Mouse (Mus musculus) stomach, embryonic 16.5 days (tissue): Measurements from ENCODE around the gene Phf8. TPM values are rescaled to one million over a fixed set of nuclear protein-coding genes. Genes with fewer than 3 reads are reported as not detected.

ENCODE experiments used
- ATAC-seq: fragments of 200-750 bp; cut with Nextera tagmentation; 2 replicates; pipeline ENCODE4 v1.8.0; 2017; ENCODE audit warnings: moderate number of reproducible peaks, moderate TSS enrichment; ENCODE audit not compliant: insufficient read depth, low FRiP score
- H3K27ac ChIP-seq: fragments of 300-500 bp; sonication (generic); 2 replicates; pipeline ENCODE4 v1.5.1; 2014; ENCODE audit warnings: low read length
- H3K27me3 ChIP-seq: fragments of 300-500 bp; sonication (generic); 2 replicates; pipeline ENCODE4 v1.6.1; 2014; ENCODE audit warnings: low read length, control low read depth, mixed read lengths; ENCODE audit not compliant: control insufficient read depth, insufficient read depth
- H3K36me3 ChIP-seq: fragments of 300-500 bp; sonication (generic); 2 replicates; pipeline ENCODE4 v1.6.1; 2014; ENCODE audit warnings: low read length; ENCODE audit not compliant: control insufficient read depth, insufficient read depth
- H3K4me1 ChIP-seq: fragments of 300-500 bp; sonication (generic); 2 replicates; pipeline ENCODE4 v1.6.1; 2014; ENCODE audit warnings: low read length, control low read depth, mixed read lengths; ENCODE audit not compliant: control insufficient read depth, insufficient read depth
- H3K4me2 ChIP-seq: fragments of 300-500 bp; sonication (generic); 2 replicates; pipeline ENCODE4 v1.6.1; 2014; ENCODE audit warnings: low read depth, low read length, mixed read lengths
- H3K4me3 ChIP-seq: fragments of 300-500 bp; sonication (generic); replicated peaks from 2 replicates; pipeline ENCODE4 v1.5.1; 2014; ENCODE audit warnings: mild to moderate bottlenecking, low read length
- H3K9ac ChIP-seq: fragments of 300-500 bp; sonication (generic); 2 replicates; pipeline ENCODE4 v1.6.1; 2014; ENCODE audit warnings: low read length
- H3K9me3 ChIP-seq: fragments of 300-500 bp; sonication (generic); replicated peaks from 2 replicates; pipeline ENCODE4 v1.6.1; 2016; ENCODE audit warnings: low read length, control low read depth; ENCODE audit not compliant: control insufficient read depth
- WGBS: fragments of 180-500 bp; shearing (Covaris S2); extraction: QIAGEN DNeasy Blood & Tissue Kit; methylation state at CpG from one replicate; pipeline ENCODE4 v1.1.7; 2014; 5-methylcytosine and 5-hydroxymethylcytosine counted together
- polyA plus RNA-seq: library from polyadenylated mRNA; unstranded; fragments of >200 nt; fragmentation: Nextera tagmentation; extraction: Ambion mirVana; gene quantifications from 2 replicates; pipeline ENCODE4 v1.2.1, GENCODE M21; 2015

Gene Phf8
- polyA plus RNA-seq, 1 experiment from 2014 or later: 19.5 TPM

- no peaks in the 10 kb centered on the region for H3K27me3 ChIP-seq
- 21% methylated on average over 17 of the region's 17 CpGs for WGBS
- H3K9ac ChIP-seq: peak overlapping the region; percentile 69
- ATAC-seq: no peak
- H3K27ac ChIP-seq: peak overlapping the region; percentile 99
- no peaks in the 10 kb centered on the region for H3K4me1 ChIP-seq
- peak overlapping the region; percentile 40 for H3K4me2 ChIP-seq
- no peaks in the 10 kb centered on the region for H3K9me3 ChIP-seq
- no peaks in the 10 kb centered on the region for H3K36me3 ChIP-seq
- H3K4me3 ChIP-seq: peak overlapping the region; percentile 65
These were observed 380 bp upstream of the Phf8 start for GRCm38 (mm10) chrX:151520127-151520457.

- ATAC-seq: no peak
- Histone ChIP-seq H3K4me1 (no peaks in the 10 kb centered on the region), H3K4me2 (peak overlapping the region; percentile 63), H3K27me3 (no peaks in the 10 kb centered on the region), H3K9me3 (no peaks in the 10 kb centered on the region), H3K9ac (peak overlapping the region; percentile 84), H3K4me3 (peak overlapping the region; percentile 65), H3K27ac (peak overlapping the region; percentile 99), H3K36me3 (no peaks in the 10 kb centered on the region)
- WGBS: 16% methylated on average over 25 of the region's 25 CpGs
These were observed 1.5 kb downstream of the Phf8 start for GRCm38 (mm10) chrX:151521786-151522522.

- Histone ChIP-seq H3K27me3 (no peaks in the 10 kb centered on the region), H3K27ac (no peak overlapping the region), H3K4me1 (no peaks in the 10 kb centered on the region), H3K36me3 (no peaks in the 10 kb centered on the region), H3K9me3 (no peaks in the 10 kb centered on the region), H3K4me3 (no peak overlapping the region), H3K9ac (no peak overlapping the region), H3K4me2 (no peak overlapping the region)
- WGBS: 90% methylated on average over 4 of the region's 4 CpGs
- no peak for ATAC-seq
These were observed 32.9 kb downstream of the Phf8 start for GRCm38 (mm10) chrX:151553356-151553755.

GRCm38 (mm10) chrX:151575166-151575565 is 54.7 kb downstream of the Phf8 start:
- H3K9ac ChIP-seq: no peak overlapping the region
- no peak overlapping the region for H3K27ac ChIP-seq
- H3K4me3 ChIP-seq: no peak overlapping the region
- no peaks in the 10 kb centered on the region for H3K27me3 ChIP-seq
- no peak overlapping the region for H3K4me2 ChIP-seq
- no peak for ATAC-seq
- no peaks in the 10 kb centered on the region for H3K9me3 ChIP-seq
- no peaks in the 10 kb centered on the region for H3K4me1 ChIP-seq
- 0 out of 2 replicates have a peak, but pooled peaks cover 2% of the 10 kb centered on the region for H3K36me3 ChIP-seq
- 94% methylated on average over 1 of the region's 1 CpGs for WGBS

GRCm38 (mm10) chrX:151643386-151643785 is 122.9 kb downstream of the Phf8 start:
- Histone ChIP-seq H3K4me1 (no peaks in the 10 kb centered on the region), H3K9me3 (no peaks in the 10 kb centered on the region), H3K9ac (no peak overlapping the region), H3K4me2 (no peak overlapping the region), H3K27me3 (no peaks in the 10 kb centered on the region), H3K36me3 (no peaks in the 10 kb centered on the region), H3K4me3 (no peak overlapping the region), H3K27ac (no peak overlapping the region)
- ATAC-seq: no peak
- 82% methylated on average over 2 of the region's 2 CpGs for WGBS

- no peaks in the 10 kb centered on the region for H3K9me3 ChIP-seq
- H3K4me3 ChIP-seq: no peak overlapping the region
- no peaks in the 10 kb centered on the region for H3K36me3 ChIP-seq
- no peak overlapping the region for H3K27ac ChIP-seq
- H3K27me3 ChIP-seq: no peaks in the 10 kb centered on the region
- no peak for ATAC-seq
- H3K4me1 ChIP-seq: no peaks in the 10 kb centered on the region
- H3K4me2 ChIP-seq: no peak overlapping the region
- H3K9ac ChIP-seq: no peak overlapping the region
- 54% methylated on average over 2 of the region's 2 CpGs for WGBS
These were observed 133.3 kb downstream of the Phf8 start for GRCm38 (mm10) chrX:151653744-151654143.

GRCm38 (mm10) chrX:151674492-151675171 is 154.2 kb downstream of the Phf8 start:
- 85% methylated on average over 5 of the region's 5 CpGs for WGBS
- Histone ChIP-seq H3K4me2 (no peak overlapping the region), H3K36me3 (no peaks in the 10 kb centered on the region), H3K27me3 (no peaks in the 10 kb centered on the region), H3K27ac (no peak overlapping the region), H3K9me3 (no peaks in the 10 kb centered on the region), H3K9ac (no peak overlapping the region), H3K4me3 (no peak overlapping the region), H3K4me1 (no peaks in the 10 kb centered on the region)
- ATAC-seq: no peak

Other genes with a start within 250 kb of the Phf8 start
- 3.1 and 3.3 TPM in 2 replicates for gene Fam120c, start 176.5 kb upstream of the Phf8 start, polyA plus RNA-seq